Mouse (Mus musculus) G1E (cell line): ENCODE measurements around the gene Cblb. TPM values are rescaled to one million over a fixed set of nuclear protein-coding genes. Genes with fewer than 3 reads are reported as not detected.

ENCODE experiments used
- ATAC-seq: 2 replicates; pipeline ENCODE4 v1.8.0; 2016; ENCODE audit warnings: mild to moderate bottlenecking; ENCODE audit not compliant: insufficient number of reproducible peaks, poor library complexity, low FRiP score, severe bottlenecking; ENCODE audit errors: extremely low read depth
- DNase-seq: peaks from one replicate; pipeline ENCODE4 v3.0.0; 2012; ENCODE audit warnings: low spot score
- H3K27me3 ChIP-seq: 2 replicates; pipeline ENCODE4 v1.6.1; 2012; ENCODE audit warnings: mild to moderate bottlenecking, low read length, inconsistent platforms; ENCODE audit not compliant: insufficient read depth
- H3K36me3 ChIP-seq: replicated peaks from 2 replicates; pipeline ENCODE3; 2012; ENCODE audit warnings: mild to moderate bottlenecking, inconsistent platforms
- H3K4me1 ChIP-seq: 2 replicates; pipeline ENCODE4 v1.6.1; 2012; ENCODE audit warnings: low read depth, low read length, inconsistent platforms, mixed read lengths; ENCODE audit not compliant: insufficient read depth
- H3K4me3 ChIP-seq: 2 replicates; pipeline ENCODE4 v1.5.1; 2012; ENCODE audit warnings: low read depth, mild to moderate bottlenecking, inconsistent platforms, low read length, moderate library complexity, mixed read lengths
- H3K9me3 ChIP-seq: replicated peaks from 2 replicates; pipeline ENCODE4 v1.6.1; 2012; ENCODE audit warnings: inconsistent platforms
- CTCF ChIP-seq: IDR thresholded peaks from 2 replicates; pipeline ENCODE4 v1.5.1; 2012; ENCODE audit warnings: low read depth, low read length, inconsistent platforms, mixed read lengths
- GATA1 ChIP-seq: IDR thresholded peaks from 2 replicates; pipeline ENCODE4 v1.6.1; 2012; ENCODE audit warnings: borderline replicate concordance, low read length, inconsistent platforms, mixed read lengths
- GATA2 ChIP-seq: IDR thresholded peaks from 2 replicates; pipeline ENCODE4 v1.6.1; 2012; ENCODE audit warnings: low read depth, low read length, inconsistent platforms, borderline replicate concordance
- POLR2AphosphoS5 ChIP-seq: IDR thresholded peaks from 2 replicates; pipeline ENCODE4 v1.6.1; 2012; ENCODE audit warnings: low read depth, low read length, inconsistent platforms; ENCODE audit not compliant: insufficient replicate concordance
- TAL1 ChIP-seq: conservative IDR thresholded peaks from 2 replicates; pipeline ENCODE4 v1.6.1; 2012; ENCODE audit warnings: low read depth, low read length, inconsistent platforms, mixed read lengths
- polyA plus RNA-seq: library from polyadenylated mRNA; stranded (reverse); fragments of >175 nt; gene quantifications from 2 replicates; pipeline ENCODE4 v1.2.3, GENCODE M21; 2012
- total RNA-seq, 2 experiments: library from RNA; stranded (forward) in 1 of 2; stranded (reverse) in 1 of 2; fragments of 200-1000 nt in 1 of 2; fragments of >200 nt in 1 of 2; fragmentation: Nextera tagmentation in 1 of 2; gene quantifications; 2 replicates each; pipeline ENCODE4 v1.2.3; 2014 to 2017

The Cblb gene
- 31.9 and 36.9 TPM in 2 replicates for total RNA-seq (2014; fragmentation: Nextera tagmentation)
- 7.0 and 9.1 TPM in 2 replicates for total RNA-seq (2017)
- polyA plus RNA-seq = 3.1 and 5.4 TPM in 2 replicates

GRCm38 (mm10) chr16:52031091-52031689, at the start of gene Cblb:
Gene Cblb, plus strand, starts transcription at chr16:52031225.
- peaks cover 4% of the 10 kb centered on the region; the same call in 1 of the 2 replicates for H3K4me1 ChIP-seq
- H3K27me3 ChIP-seq = peaks cover 3% of the 10 kb centered on the region; the same call in 1 of the 2 replicates
- peak within 1 kb of the TSS; percentile 92 for H3K4me3 ChIP-seq
- DNase-seq (peak; percentile 99), ATAC-seq (peak; percentile 95)
- no peak for TF ChIP-seq CTCF
- no peak for TF ChIP-seq GATA2
- TF ChIP-seq TAL1 = no peak
- no peak for TF ChIP-seq GATA1
- no peak for TF ChIP-seq POLR2AphosphoS5
- no peaks in the 10 kb centered on the region for H3K9me3 ChIP-seq
- peaks cover 20% of the 10 kb centered on the region for H3K36me3 ChIP-seq

GRCm38 (mm10) chr16:51985436-51985835, 45.6 kb upstream of the Cblb start:
- Histone ChIP-seq H3K27me3 (no peaks in the 10 kb centered on the region), H3K4me3 (no peak overlapping the region), H3K9me3 (no peaks in the 10 kb centered on the region), H3K4me1 (no peaks in the 10 kb centered on the region), H3K36me3 (no peaks in the 10 kb centered on the region)
- TF ChIP-seq TAL1 (no peak), POLR2AphosphoS5 (no peak), GATA2 (no peak), CTCF (no peak), GATA1 (no peak)
- ATAC-seq (no peak), DNase-seq (no peak)

- DNase-seq (no peak), ATAC-seq (no peak)
- H3K4me1 ChIP-seq = no peaks in the 10 kb centered on the region
- no peaks in the 10 kb centered on the region for H3K27me3 ChIP-seq
- no peak for TF ChIP-seq TAL1
- no peak for TF ChIP-seq GATA1
- no peak for TF ChIP-seq CTCF
- TF ChIP-seq GATA2 = no peak
- TF ChIP-seq POLR2AphosphoS5 = no peak
- H3K4me3 ChIP-seq = no peak overlapping the region
- no peaks in the 10 kb centered on the region for H3K9me3 ChIP-seq
- no peaks in the 10 kb centered on the region for H3K36me3 ChIP-seq
Measured at GRCm38 (mm10) chr16:51986207-51986606, 44.8 kb upstream of the Cblb start.

- DNase-seq (no peak), ATAC-seq (no peak)
- TF ChIP-seq POLR2AphosphoS5 (no peak), GATA1 (no peak), GATA2 (no peak), CTCF (no peak), TAL1 (no peak)
Measured at GRCm38 (mm10) chr16:51987085-51987620, 43.9 kb upstream of the Cblb start.

GRCm38 (mm10) chr16:51988027-51988426, 43.0 kb upstream of the Cblb start:
- TF ChIP-seq CTCF = no peak
- no peak for TF ChIP-seq TAL1
- no peak for TF ChIP-seq POLR2AphosphoS5
- TF ChIP-seq GATA1 = no peak
- TF ChIP-seq GATA2 = no peak
- H3K27me3 ChIP-seq = no peaks in the 10 kb centered on the region
- no peak overlapping the region for H3K4me3 ChIP-seq
- DNase-seq = no peak
- H3K4me1 ChIP-seq = no peaks in the 10 kb centered on the region
- ATAC-seq = no peak
- no peaks in the 10 kb centered on the region for H3K36me3 ChIP-seq
- no peaks in the 10 kb centered on the region; the same call in 1 of the 2 replicates for H3K9me3 ChIP-seq

More at GRCm38 (mm10) chr16:51987085-51987620, 43.9 kb upstream of the Cblb start:
- no peaks in the 10 kb centered on the region for H3K27me3 ChIP-seq
- H3K36me3 ChIP-seq = no peaks in the 10 kb centered on the region
- no peak overlapping the region for H3K4me3 ChIP-seq
- H3K9me3 ChIP-seq = no peaks in the 10 kb centered on the region
- H3K4me1 ChIP-seq = no peaks in the 10 kb centered on the region

GRCm38 (mm10) chr16:51989259-51989658, 41.8 kb upstream of the Cblb start:
- no peak for TF ChIP-seq CTCF

More at GRCm38 (mm10) chr16:51989259-51989658, 41.8 kb upstream of the Cblb start:
- Histone ChIP-seq H3K36me3 (no peaks in the 10 kb centered on the region), H3K4me3 (no peak overlapping the region), H3K4me1 (no peaks in the 10 kb centered on the region), H3K27me3 (no peaks in the 10 kb centered on the region), H3K9me3 (no peaks in the 10 kb centered on the region; the same call in 1 of the 2 replicates)
- DNase-seq (no peak), ATAC-seq (no peak)
